Comparison of ENCODE assay signal across 8 mouse cellular contexts in genomic region chr2:62341734-62342128, GRCm38 (mm10).
A peak's percentile ranks its signal among the peaks of the same experiment; 100 is the strongest.
DNase-seq lines count a peak whose midpoint lies in the region; ATAC-seq and TF ChIP-seq lines count a peak whose summit lies in the region.

No protein-coding gene starts in this region.

- intact Hi-C loops in left cerebral cortex, adult 2 months (cut with DNase I), result loop anchor here (2.0 to 5.0 kb wide), 2 partner anchors 35 to 176 kb away; no protein-coding TSS in a partner anchor

- 36% methylated on average over 14 of the region's 14 CpGs for WGBS in embryonic facial prominence, embryonic 15.5 days

- no peaks in the 10 kb centered on the region for H3K27me3 ChIP-seq in embryonic facial prominence, embryonic 15.5 days

- H3K36me3 ChIP-seq in embryonic facial prominence, embryonic 15.5 days, result no peaks in the 10 kb centered on the region

- H3K27ac ChIP-seq in embryonic facial prominence, embryonic 15.5 days (replicated peaks), result no peak overlapping the region
- H3K27ac ChIP-seq in left cerebral cortex, adult 2 months, result peak overlapping the region; percentile 86

- no peaks in the 10 kb centered on the region for H3K9me3 ChIP-seq in embryonic facial prominence, embryonic 15.5 days (replicated peaks)

- no peak for ATAC-seq in embryonic facial prominence, embryonic 15.5 days (ENCODE audit: insufficient number of reproducible peaks, low FRiP score, low TSS enrichment, low read depth)

- 0 out of 2 replicates have a peak overlapping the region, but pooled peaks have one; percentile 8 for H3K4me2 ChIP-seq in embryonic facial prominence, embryonic 15.5 days (replicated peaks)

- no peaks in the 10 kb centered on the region for H3K4me1 ChIP-seq in embryonic facial prominence, embryonic 15.5 days

- DNase-seq in layer of hippocampus, adult 11-12 months (ENCODE audit: low spot score), result peak; percentile 47
- DNase-seq in layer of hippocampus, postnatal 25 days (ENCODE audit: extremely low spot score in 1 of 2, low spot score in 1 of 2), result no peak
- peak in 1 of 2 experiments; percentile 55 for DNase-seq in left cerebral cortex, adult 2 months (ENCODE audit: extremely low spot score in 1 of 2, low spot score in 2 of 2)
- peak; percentile 50 for DNase-seq in right cerebral cortex, postnatal 14 days
- DNase-seq in thymus, postnatal 4 days, result no peak
- DNase-seq in heart, adult 18-20 months, result no peak
- no peak for DNase-seq in gastrocnemius, postnatal 10 days

- no peak overlapping the region for H3K4me3 ChIP-seq in embryonic facial prominence, embryonic 15.5 days (replicated peaks)
- peak overlapping the region; percentile 13; the same call in 1 of the 2 replicates for H3K4me3 ChIP-seq in left cerebral cortex, adult 2 months

- H3K9ac ChIP-seq in embryonic facial prominence, embryonic 15.5 days, result no peak overlapping the region

- no peak for TF ChIP-seq CTCF in left cerebral cortex, adult 2 months (IDR thresholded peaks at IDR 0.05)

Comparison
In these comparisons a context has a peak if more than half of its experiments do, and no peak if none do; other contexts are left out.
1. DNase-seq: peak in layer of hippocampus, adult 11-12 months (single experiment) and right cerebral cortex, postnatal 14 days (single experiment); none in layer of hippocampus, postnatal 25 days (0 of 2), thymus, postnatal 4 days (single experiment), heart, adult 18-20 months (0 of 2) and gastrocnemius, postnatal 10 days (single experiment).